Mouse (Mus musculus) heart, embryonic 15.5 days (tissue): Measurements from ENCODE around the gene Cntnap2. TPM values are rescaled to one million over a fixed set of nuclear protein-coding genes. Genes with fewer than 3 reads are reported as not detected.

Experiments
- ATAC-seq: fragments of 200-750 bp; cut with Nextera tagmentation; replicated peaks from 2 replicates; pipeline ENCODE4 v1.8.0; 2017; ENCODE audit warnings: low read depth, moderate TSS enrichment; ENCODE audit not compliant: insufficient number of reproducible peaks, insufficient read depth, low FRiP score
- H3K27ac ChIP-seq: fragments of 300-500 bp; sonication (generic); 2 replicates; pipeline ENCODE4 v1.5.1; 2015; ENCODE audit warnings: mild to moderate bottlenecking, inconsistent platforms
- H3K27me3 ChIP-seq: fragments of 300-500 bp; sonication (generic); 2 replicates; pipeline ENCODE4 v1.6.1; 2015; ENCODE audit warnings: inconsistent platforms
- H3K36me3 ChIP-seq: fragments of 300-500 bp; sonication (generic); 2 replicates; pipeline ENCODE4 v1.6.1; 2015; ENCODE audit warnings: mild to moderate bottlenecking, inconsistent platforms
- H3K4me1 ChIP-seq: fragments of 300-500 bp; sonication (generic); replicated peaks from 2 replicates; pipeline ENCODE4 v1.6.1; 2015; ENCODE audit warnings: inconsistent platforms
- H3K4me2 ChIP-seq: fragments of 300-500 bp; sonication (generic); 2 replicates; pipeline ENCODE4 v1.6.1; 2015; ENCODE audit warnings: inconsistent platforms, mild to moderate bottlenecking, moderate library complexity
- H3K4me3 ChIP-seq: fragments of 300-500 bp; sonication (generic); 2 replicates; pipeline ENCODE4 v1.5.1; 2015; ENCODE audit warnings: mild to moderate bottlenecking, inconsistent platforms
- H3K9ac ChIP-seq: fragments of 300-500 bp; sonication (generic); 2 replicates; pipeline ENCODE4 v1.6.1; 2015; ENCODE audit warnings: mild to moderate bottlenecking, inconsistent platforms
- H3K9me3 ChIP-seq: fragments of 300-500 bp; sonication (generic); replicated peaks from 2 replicates; pipeline ENCODE4 v1.6.1; 2016; ENCODE audit warnings: inconsistent platforms
- WGBS: fragments of 180-500 bp; shearing (Covaris S2); methylation state at CpG from one replicate; pipeline ENCODE4 v1.1.7; 2015; ENCODE audit warnings: mixed read lengths; 5-methylcytosine and 5-hydroxymethylcytosine counted together
- polyA plus RNA-seq: library from polyadenylated mRNA; unstranded; fragments of >200 nt; fragmentation: Nextera tagmentation; extraction: Ambion mirVana; gene quantifications from 2 replicates; pipeline ENCODE4 v1.2.1, GENCODE M21; 2015

The Cntnap2 gene
- polyA plus RNA-seq, 1 experiment from 2014 or later, result 0.28 TPM

GRCm38 (mm10) chr6:46080236-46080635, 1021.1 kb downstream of the Cntnap2 start:
- no peak overlapping the region for H3K27ac ChIP-seq
- no peak overlapping the region for H3K4me2 ChIP-seq
- H3K4me1 ChIP-seq, result no peaks in the 10 kb centered on the region
- no peak for ATAC-seq
- H3K9ac ChIP-seq, result no peak overlapping the region
- H3K27me3 ChIP-seq, result no peaks in the 10 kb centered on the region
- H3K36me3 ChIP-seq, result no peaks in the 10 kb centered on the region
- no peak overlapping the region for H3K4me3 ChIP-seq
- no peaks in the 10 kb centered on the region for H3K9me3 ChIP-seq
- WGBS, result 57% methylated on average over 2 of the region's 2 CpGs

GRCm38 (mm10) chr6:46081432-46081831, 1022.3 kb downstream of the Cntnap2 start:
- no peaks in the 10 kb centered on the region for H3K4me1 ChIP-seq
- ATAC-seq, result no peak
- no peak overlapping the region for H3K27ac ChIP-seq
- H3K9me3 ChIP-seq, result no peaks in the 10 kb centered on the region
- no peak overlapping the region for H3K4me3 ChIP-seq
- no peak overlapping the region for H3K4me2 ChIP-seq
- no peaks in the 10 kb centered on the region for H3K36me3 ChIP-seq
- H3K9ac ChIP-seq, result no peak overlapping the region
- H3K27me3 ChIP-seq, result no peaks in the 10 kb centered on the region

- WGBS, result 64% methylated on average over 1 of the region's 1 CpGs
- Histone ChIP-seq H3K4me3 (no peak overlapping the region), H3K9ac (no peak overlapping the region), H3K4me2 (no peak overlapping the region), H3K36me3 (no peaks in the 10 kb centered on the region), H3K4me1 (no peaks in the 10 kb centered on the region), H3K27me3 (no peaks in the 10 kb centered on the region), H3K27ac (no peak overlapping the region), H3K9me3 (no peaks in the 10 kb centered on the region)
- ATAC-seq, result no peak
These were observed 1084.2 kb downstream of the Cntnap2 start for GRCm38 (mm10) chr6:46143189-46143841.

- H3K9ac ChIP-seq, result no peak overlapping the region
These were observed 1107.7 kb downstream of the Cntnap2 start for GRCm38 (mm10) chr6:46166837-46167236.

GRCm38 (mm10) chr6:46197298-46197697, 1138.1 kb downstream of the Cntnap2 start:
- 86% methylated on average over 2 of the region's 2 CpGs for WGBS
- ATAC-seq, result no peak
- Histone ChIP-seq H3K36me3 (no peaks in the 10 kb centered on the region), H3K9ac (no peak overlapping the region), H3K4me1 (no peaks in the 10 kb centered on the region), H3K27me3 (no peaks in the 10 kb centered on the region), H3K4me3 (no peak overlapping the region), H3K4me2 (no peak overlapping the region), H3K9me3 (no peaks in the 10 kb centered on the region), H3K27ac (no peak overlapping the region)

More at GRCm38 (mm10) chr6:46166837-46167236, 1107.7 kb downstream of the Cntnap2 start:
- no peak for ATAC-seq
- Histone ChIP-seq H3K36me3 (no peaks in the 10 kb centered on the region), H3K4me3 (no peak overlapping the region), H3K27ac (no peak overlapping the region), H3K4me1 (no peaks in the 10 kb centered on the region), H3K9me3 (no peaks in the 10 kb centered on the region), H3K4me2 (no peak overlapping the region), H3K27me3 (no peaks in the 10 kb centered on the region)
- 58% methylated on average over 1 of the region's 1 CpGs for WGBS

GRCm38 (mm10) chr6:46201828-46202227, 1142.7 kb downstream of the Cntnap2 start:
- no peaks in the 10 kb centered on the region for H3K9me3 ChIP-seq
- H3K27me3 ChIP-seq, result no peaks in the 10 kb centered on the region
- no peaks in the 10 kb centered on the region for H3K36me3 ChIP-seq
- H3K9ac ChIP-seq, result no peak overlapping the region
- H3K4me2 ChIP-seq, result no peak overlapping the region
- ATAC-seq, result no peak
- no peaks in the 10 kb centered on the region for H3K4me1 ChIP-seq
- H3K27ac ChIP-seq, result no peak overlapping the region
- H3K4me3 ChIP-seq, result no peak overlapping the region
- 75% methylated on average over 4 of the region's 4 CpGs for WGBS

- no peak for ATAC-seq
- WGBS, result 63% methylated on average over 2 of the region's 2 CpGs
- Histone ChIP-seq H3K9ac (no peak overlapping the region), H3K36me3 (no peaks in the 10 kb centered on the region), H3K4me2 (no peak overlapping the region), H3K4me3 (no peak overlapping the region), H3K9me3 (0 out of 2 replicates have a peak, but pooled peaks cover 3% of the 10 kb centered on the region), H3K27me3 (no peaks in the 10 kb centered on the region), H3K4me1 (no peaks in the 10 kb centered on the region), H3K27ac (no peak overlapping the region)
These were observed 1146.4 kb downstream of the Cntnap2 start for GRCm38 (mm10) chr6:46205531-46205930.

- no peak overlapping the region for H3K27ac ChIP-seq
- H3K4me3 ChIP-seq, result no peak overlapping the region
- no peaks in the 10 kb centered on the region for H3K4me1 ChIP-seq
- H3K9ac ChIP-seq, result no peak overlapping the region
- no peak overlapping the region for H3K4me2 ChIP-seq
- 89% methylated on average over 1 of the region's 1 CpGs for WGBS
- no peak for ATAC-seq
- no peaks in the 10 kb centered on the region for H3K9me3 ChIP-seq
- no peaks in the 10 kb centered on the region for H3K27me3 ChIP-seq
- H3K36me3 ChIP-seq, result no peaks in the 10 kb centered on the region
These were observed 1173.7 kb downstream of the Cntnap2 start for GRCm38 (mm10) chr6:46232889-46233288.

GRCm38 (mm10) chr6:46240349-46240748, 1181.2 kb downstream of the Cntnap2 start:
- Histone ChIP-seq H3K9me3 (no peaks in the 10 kb centered on the region), H3K27ac (no peak overlapping the region), H3K27me3 (no peaks in the 10 kb centered on the region), H3K4me3 (no peak overlapping the region), H3K36me3 (no peaks in the 10 kb centered on the region), H3K4me2 (no peak overlapping the region), H3K9ac (no peak overlapping the region), H3K4me1 (no peaks in the 10 kb centered on the region)
- 31% methylated on average over 2 of the region's 2 CpGs for whole genome bisulfite sequencing
- no peak for ATAC-seq

- H3K36me3 ChIP-seq, result no peaks in the 10 kb centered on the region
- WGBS, result 33% methylated on average over 1 of the region's 1 CpGs
- no peak overlapping the region for H3K27ac ChIP-seq
These were observed 1204.0 kb downstream of the Cntnap2 start for GRCm38 (mm10) chr6:46263171-46263570.

GRCm38 (mm10) chr6:46346946-46347345, 1287.8 kb downstream of the Cntnap2 start:
- no peaks in the 10 kb centered on the region for H3K36me3 ChIP-seq
- ATAC-seq, result no peak
- no peak overlapping the region for H3K4me3 ChIP-seq
- no peaks in the 10 kb centered on the region for H3K9me3 ChIP-seq
- H3K27me3 ChIP-seq, result no peaks in the 10 kb centered on the region
- H3K4me2 ChIP-seq, result no peak overlapping the region
- 78% methylated on average over 5 of the region's 5 CpGs for WGBS
- H3K27ac ChIP-seq, result no peak overlapping the region
- H3K4me1 ChIP-seq, result no peaks in the 10 kb centered on the region
- H3K9ac ChIP-seq, result no peak overlapping the region

More at GRCm38 (mm10) chr6:46263171-46263570, 1204.0 kb downstream of the Cntnap2 start:
- Histone ChIP-seq H3K9me3 (no peaks in the 10 kb centered on the region), H3K9ac (no peak overlapping the region), H3K27me3 (no peaks in the 10 kb centered on the region), H3K4me2 (no peak overlapping the region), H3K4me3 (no peak overlapping the region), H3K4me1 (no peaks in the 10 kb centered on the region)
- ATAC-seq, result no peak

- Histone ChIP-seq H3K27ac (no peak overlapping the region), H3K27me3 (no peaks in the 10 kb centered on the region), H3K9me3 (no peaks in the 10 kb centered on the region), H3K4me1 (no peaks in the 10 kb centered on the region), H3K36me3 (no peaks in the 10 kb centered on the region), H3K9ac (no peak overlapping the region), H3K4me2 (no peak overlapping the region), H3K4me3 (no peak overlapping the region)
- 65% methylated on average over 2 of the region's 2 CpGs for WGBS
- ATAC-seq, result no peak
These were observed 1301.9 kb downstream of the Cntnap2 start for GRCm38 (mm10) chr6:46361091-46361490.
